Mouse (Mus musculus): ENCODE measurements around the gene Igfbp1.

GRCm38 (mm10) chr11:7179276-7179675 lies 18.3 kb upstream of the Igfbp1 start:
- TF ChIP-seq USF1 (IDR thresholded peaks at IDR 0.05; ENCODE audit: low read depth) (no peak), POLR2A (IDR thresholded peaks at IDR 0.05; ENCODE audit: insufficient read length, low read depth) (no peak), MAX (IDR thresholded peaks at IDR 0.05; ENCODE audit: low read depth) (no peak), MYOD1 (IDR thresholded peaks at IDR 0.05; ENCODE audit: control insufficient read depth in 1 of 3, insufficient read length in 2 of 3, low read depth in 2 of 3) (no peak), E2F4 (IDR thresholded peaks at IDR 0.05; ENCODE audit: insufficient read depth) (no peak), TCF12 (IDR thresholded peaks at IDR 0.05; ENCODE audit: insufficient read depth, poor library complexity, severe bottlenecking) (no peak), POLR2AphosphoS2 (IDR thresholded peaks at IDR 0.05; ENCODE audit: insufficient read length, low read depth) (no peak), MYOG (IDR thresholded peaks at IDR 0.05; ENCODE audit: control insufficient read depth in 1 of 3, insufficient read depth in 1 of 3, insufficient read length in 2 of 3, low read depth in 2 of 3) (no peak), SRF (IDR thresholded peaks at IDR 0.05; ENCODE audit: control insufficient read depth, insufficient read length, low read depth) (no peak)

Measured in myocyte (in vitro differentiated cells).